Mouse (Mus musculus): Measurements from ENCODE around the gene Xpr1.

DNA sequence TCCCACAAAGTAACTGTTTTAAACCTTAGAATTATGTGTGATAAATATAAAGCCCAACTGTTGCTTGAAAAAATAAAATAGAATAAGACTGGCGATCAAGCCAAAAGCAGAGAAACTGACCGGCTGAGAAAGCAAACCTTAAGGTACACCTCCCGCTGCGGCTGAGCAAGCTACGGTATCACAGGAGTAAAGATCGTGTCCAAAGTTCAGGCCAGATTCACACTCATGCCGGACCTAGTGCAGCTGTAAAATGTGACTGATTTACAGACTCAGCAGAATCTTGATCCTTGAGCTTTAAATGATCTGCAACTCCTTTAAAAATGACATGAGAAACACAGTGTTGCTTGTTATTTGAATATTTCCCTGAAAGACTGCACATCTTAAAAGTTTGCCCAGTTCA lies 4.8 kb upstream of the Xpr1 start:
- TF ChIP-seq POLR2A (IDR thresholded peaks at IDR 0.05; ENCODE audit: insufficient read depth, low read depth, low read length) (no peak), CTCF (IDR thresholded peaks at IDR 0.05; ENCODE audit: insufficient read depth, low read depth, low read length) (no peak)

Data from olfactory bulb, adult 2 months (tissue).